Mouse (Mus musculus): ENCODE results near the gene Mark3. TPM values are rescaled to one million over a fixed set of nuclear protein-coding genes. Genes with fewer than 3 reads are reported as not detected.

Gene Mark3
- total RNA-seq, 4 experiments from 2014 or later: 89.3 to 107 (median 96.8) TPM

GRCm38 (mm10) chr12:111674850-111675486 lies 100.6 kb downstream of the Mark3 start:
- DNase-seq (ENCODE audit: low spot score in 2 of 2): no peak

- DNase-seq (ENCODE audit: low spot score in 2 of 2): no peak
Observed at GRCm38 (mm10) chr12:111675797-111676580, 101.7 kb downstream of the Mark3 start.

GRCm38 (mm10) chr12:111677421-111677820 lies 103.1 kb downstream of the Mark3 start:
- no peak for DNase-seq (ENCODE audit: low spot score in 2 of 2)

- peak; percentile 85 to 89 for DNase-seq (ENCODE audit: low spot score in 2 of 2)
Observed at GRCm38 (mm10) chr12:111677882-111678669, 103.8 kb downstream of the Mark3 start, which contains the start of gene Trmt61a. TSS of gene Trmt61a (plus strand) at chr12:111678105.

GRCm38 (mm10) chr12:111678670-111678933 lies 104.3 kb downstream of the Mark3 start:
- no peak for DNase-seq (ENCODE audit: low spot score in 2 of 2)

GRCm38 (mm10) chr12:111678997-111679396 lies 104.7 kb downstream of the Mark3 start:
- DNase-seq (ENCODE audit: low spot score in 2 of 2): no peak

GRCm38 (mm10) chr12:111680661-111681060 lies 106.3 kb downstream of the Mark3 start:
- no peak for DNase-seq (ENCODE audit: low spot score in 2 of 2)

GRCm38 (mm10) chr12:111681305-111681704 lies 107.0 kb downstream of the Mark3 start:
- no peak for DNase-seq (ENCODE audit: low spot score in 2 of 2)

- DNase-seq (ENCODE audit: low spot score in 2 of 2): no peak
Observed at GRCm38 (mm10) chr12:111682003-111682402, 107.7 kb downstream of the Mark3 start.

GRCm38 (mm10) chr12:111682806-111683205 lies 108.5 kb downstream of the Mark3 start:
- no peak for DNase-seq (ENCODE audit: low spot score in 2 of 2)

GRCm38 (mm10) chr12:111686390-111686789 lies 112.1 kb downstream of the Mark3 start:
- no peak for DNase-seq (ENCODE audit: low spot score in 2 of 2)

GRCm38 (mm10) chr12:111687350-111688068 lies 113.2 kb downstream of the Mark3 start:
- peak; percentile 63 to 65 for DNase-seq (ENCODE audit: low spot score in 2 of 2)

GRCm38 (mm10) chr12:111688069-111688428 lies 113.7 kb downstream of the Mark3 start:
- DNase-seq (ENCODE audit: low spot score in 2 of 2): no peak

- no peak for DNase-seq (ENCODE audit: low spot score in 2 of 2)
Observed at GRCm38 (mm10) chr12:111689426-111689825, 115.1 kb downstream of the Mark3 start.

GRCm38 (mm10) chr12:111691346-111691872 lies 117.1 kb downstream of the Mark3 start:
- peak in 1 of 2 experiments; percentile 52 for DNase-seq (ENCODE audit: low spot score in 2 of 2)

GRCm38 (mm10) chr12:111692899-111693298 lies 118.6 kb downstream of the Mark3 start:
- DNase-seq (ENCODE audit: low spot score in 2 of 2): no peak

- peak; percentile 81 to 91 for DNase-seq (ENCODE audit: low spot score in 2 of 2)
Observed at GRCm38 (mm10) chr12:111693341-111694270, 119.3 kb downstream of the Mark3 start.

- DNase-seq (ENCODE audit: low spot score in 2 of 2): peak in 1 of 2 experiments; percentile 61
Observed at GRCm38 (mm10) chr12:111694271-111694781, 120.0 kb downstream of the Mark3 start.

GRCm38 (mm10) chr12:111694880-111695804 lies 120.8 kb downstream of the Mark3 start:
- peak; percentile 65 to 70 for DNase-seq (ENCODE audit: low spot score in 2 of 2)
